22 mouse cellular contexts compared by ENCODE assay signal in the genomic region with DNA sequence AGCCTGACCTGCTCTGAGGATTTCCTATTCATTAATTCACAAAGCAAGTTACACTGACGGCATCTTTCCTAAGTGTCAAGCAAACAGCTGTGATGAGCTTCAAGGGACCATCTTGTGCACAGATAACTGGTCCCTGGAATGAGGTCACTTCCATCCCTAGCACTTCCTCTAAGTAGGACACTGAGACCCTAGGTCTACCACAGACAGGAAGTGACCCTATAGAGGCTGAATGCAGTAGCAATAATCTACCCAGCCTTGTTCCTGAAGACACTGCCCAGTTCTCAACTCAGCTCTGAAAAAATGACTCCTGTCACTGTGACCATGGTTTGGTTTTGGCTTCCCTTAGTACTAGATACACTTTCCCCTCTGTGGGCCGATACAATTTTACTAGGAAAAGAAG.
"Had no signal": no experiment of that assay in that cellular context is flagged by ENCODE, and none has a peak within 500 bp of the region (broad histone marks: within the 10 kb centered on the region; RNA-seq: fewer than 3 reads in every experiment).

No protein-coding gene starts in this region.

- H3K27ac ChIP-seq: liver, embryonic 13.5 days; liver, embryonic 15.5 days; lung, embryonic 15.5 days; macrophage; midbrain, embryonic 10.5 days; midbrain, embryonic 13.5 days; midbrain, embryonic 15.5 days; neural tube, embryonic 13.5 days; neural tube, embryonic 15.5 days had no signal

- H3K36me3 ChIP-seq: liver, embryonic 13.5 days; liver, embryonic 15.5 days; lung, embryonic 15.5 days; midbrain, embryonic 10.5 days; midbrain, embryonic 13.5 days; midbrain, embryonic 15.5 days; neural tube, embryonic 13.5 days; neural tube, embryonic 15.5 days had no signal

- ATAC-seq: liver, postnatal 0 days; lung, postnatal 0 days; midbrain, embryonic 13.5 days; midbrain, embryonic 15.5 days had no signal

- H3K4me1 ChIP-seq: liver, embryonic 13.5 days; liver, embryonic 15.5 days; lung, embryonic 15.5 days; midbrain, embryonic 13.5 days; midbrain, embryonic 15.5 days; neural tube, embryonic 13.5 days; neural tube, embryonic 15.5 days had no signal

- DNase-seq: liver, embryonic 13.5 days; liver, postnatal 0 days; lung, adult 2 months; lung, postnatal 14 days; lung, postnatal 36 days; right cerebral cortex, adult 18-20 months; right cerebral cortex, postnatal 25 days; right cerebral cortex, postnatal 4 days; spleen, adult 18-20 months; thymus, adult 18-20 months; thymus, postnatal 14 days; thymus, postnatal 36 days had no signal

- H3K9ac ChIP-seq: liver, embryonic 13.5 days; liver, embryonic 15.5 days; liver, postnatal 0 days; lung, embryonic 15.5 days; midbrain, embryonic 13.5 days; midbrain, embryonic 15.5 days; neural tube, embryonic 13.5 days; neural tube, embryonic 15.5 days had no signal

- H3K27me3 ChIP-seq: liver, embryonic 13.5 days; liver, embryonic 15.5 days; midbrain, embryonic 13.5 days; midbrain, embryonic 15.5 days; neural tube, embryonic 13.5 days; neural tube, embryonic 15.5 days had no signal

- H3K4me2 ChIP-seq: liver, embryonic 13.5 days; liver, embryonic 15.5 days; lung, embryonic 15.5 days; midbrain, embryonic 13.5 days; midbrain, embryonic 15.5 days; neural tube, embryonic 13.5 days; neural tube, embryonic 15.5 days had no signal

- H3K4me3 ChIP-seq: liver, embryonic 13.5 days; liver, embryonic 15.5 days; lung, embryonic 15.5 days; midbrain, embryonic 10.5 days; midbrain, embryonic 13.5 days; midbrain, embryonic 15.5 days; myocyte; neural tube, embryonic 13.5 days; neural tube, embryonic 15.5 days had no signal

- H3K9me3 ChIP-seq: liver, embryonic 13.5 days; liver, embryonic 15.5 days; lung, embryonic 15.5 days; midbrain, embryonic 10.5 days; midbrain, embryonic 13.5 days; midbrain, embryonic 15.5 days; neural tube, embryonic 13.5 days; neural tube, embryonic 15.5 days had no signal
